Mouse (Mus musculus): ENCODE data around the gene Olfr373. TPM values are rescaled to one million over a fixed set of nuclear protein-coding genes. Genes with fewer than 3 reads are reported as not detected.

The Olfr373 gene
- total RNA-seq, 2 experiments from 2014 or later: not detected

GRCm38 (mm10) chr8:72133507-72133906, 50.5 kb downstream of the Olfr373 start:
- no peak for DNase-seq (ENCODE audit: low spot score)

- peak; percentile 44 for DNase-seq (ENCODE audit: low spot score)
These were observed 51.9 kb downstream of the Olfr373 start, which contains the start of gene Tpm4 for GRCm38 (mm10) chr8:72134756-72135445. Tpm4 (plus strand) TSS chr8:72134975.

- peak; percentile 20 for DNase-seq (ENCODE audit: low spot score)
These were observed 52.7 kb downstream of the Olfr373 start for GRCm38 (mm10) chr8:72135446-72136301.

GRCm38 (mm10) chr8:72136302-72136978, 53.5 kb downstream of the Olfr373 start:
- DNase-seq (ENCODE audit: low spot score): peak; percentile 82

GRCm38 (mm10) chr8:72137431-72137830, 54.5 kb downstream of the Olfr373 start:
- no peak for DNase-seq (ENCODE audit: low spot score)

- no peak for DNase-seq (ENCODE audit: low spot score)
These were observed 55.5 kb downstream of the Olfr373 start for GRCm38 (mm10) chr8:72138456-72138855.

GRCm38 (mm10) chr8:72143256-72143824, 60.4 kb downstream of the Olfr373 start:
- DNase-seq (ENCODE audit: low spot score): no peak

GRCm38 (mm10) chr8:72144345-72144975, 61.5 kb downstream of the Olfr373 start:
- no peak for DNase-seq (ENCODE audit: low spot score)

GRCm38 (mm10) chr8:72145511-72145910, 62.5 kb downstream of the Olfr373 start:
- DNase-seq (ENCODE audit: low spot score): no peak

GRCm38 (mm10) chr8:72146056-72146455, 63.1 kb downstream of the Olfr373 start:
- DNase-seq (ENCODE audit: low spot score): no peak

GRCm38 (mm10) chr8:72146556-72146955, 63.6 kb downstream of the Olfr373 start:
- no peak for DNase-seq (ENCODE audit: low spot score)

- DNase-seq (ENCODE audit: low spot score): no peak
These were observed 64.3 kb downstream of the Olfr373 start for GRCm38 (mm10) chr8:72147266-72147665.

- DNase-seq (ENCODE audit: low spot score): no peak
These were observed 66.1 kb downstream of the Olfr373 start for GRCm38 (mm10) chr8:72149056-72149455.

- DNase-seq (ENCODE audit: low spot score): no peak
These were observed 68.6 kb downstream of the Olfr373 start for GRCm38 (mm10) chr8:72151418-72152078.

Other genes starting within 250 kb of the Olfr373 start
- 1 to 10 TPM; 1.9 to 2.1 TPM for gene Zfp709, start 201.2 kb upstream of the Olfr373 start, total RNA-seq (2021)
- gene Zfp882, start 174.6 kb upstream of the Olfr373 start, total RNA-seq (2021): 1 to 10 TPM; 2.9 to 3.5 TPM
- gene Zfp617, start 174.5 kb upstream of the Olfr373 start, total RNA-seq (2021): 10 to 100 TPM; 18.9 to 19.8 TPM
- 1 to 10 TPM; 2.6 to 4.0 TPM for gene Zfp961, start 132.1 kb upstream of the Olfr373 start, total RNA-seq (2021)
- gene Cyp4f18, start 73.6 kb upstream of the Olfr373 start, total RNA-seq (2021): under 1 TPM; 0.23 to 0.38 TPM
- not detected for gene Olfr372, start 42.0 kb upstream of the Olfr373 start, total RNA-seq (2021)
- not detected for gene Olfr374, start 23.9 kb downstream of the Olfr373 start, total RNA-seq (2021)
- gene Tpm4, start 51.8 kb downstream of the Olfr373 start, total RNA-seq (2021): 10 to 100 TPM; 23.8 to 42.5 TPM
- 10 to 100 TPM in 1 of 2 experiments, 1 to 10 TPM in 1; 8.9 to 10.6 TPM for gene Rab8a, start 78.0 kb downstream of the Olfr373 start, total RNA-seq (2021)
- not detected for gene Hsh2d, start 106.5 kb downstream of the Olfr373 start, total RNA-seq (2021)
- not detected for gene Cib3, start 129.7 kb downstream of the Olfr373 start, total RNA-seq (2021)
- gene Gm11034, start 130.5 kb downstream of the Olfr373 start, total RNA-seq (2021): not detected
- gene Fam32a, start 136.6 kb downstream of the Olfr373 start, total RNA-seq (2021): 1 to 10 TPM; 7.3 to 9.4 TPM
- gene Ap1m1, start 156.8 kb downstream of the Olfr373 start, total RNA-seq (2021): 10 to 100 TPM; 20.9 to 21.8 TPM
- gene Gm10282, start 222.1 kb downstream of the Olfr373 start, total RNA-seq (2021): 1 to 10 TPM; 1.8 to 3.4 TPM
- 10 to 100 TPM; 22.5 to 37.9 TPM for gene Klf2, start 235.9 kb downstream of the Olfr373 start, total RNA-seq (2021)

Measured in gastrocnemius, adult 18-20 months (tissue).